Mouse (Mus musculus) olfactory bulb, adult 2 months (tissue): ENCODE data around the gene Mapkapk5. TPM values are rescaled to one million over a fixed set of nuclear protein-coding genes. Genes with fewer than 3 reads are reported as not detected.

Experiments used
- H3K27ac ChIP-seq: fragments of 200-500 bp; 2 replicates; pipeline ENCODE4 v1.5.1; 2012; ENCODE audit warnings: low read depth, low read length; ENCODE audit not compliant: insufficient read depth
- H3K4me1 ChIP-seq: fragments of 200-500 bp; 2 replicates; pipeline ENCODE4 v1.6.1; 2012; ENCODE audit warnings: low read length; ENCODE audit not compliant: control insufficient read depth, insufficient read depth
- H3K4me3 ChIP-seq: fragments of 200-500 bp; 2 replicates; pipeline ENCODE4 v1.5.1; 2012; ENCODE audit warnings: mild to moderate bottlenecking, low read depth, low read length, moderate library complexity; ENCODE audit not compliant: insufficient read depth
- CTCF ChIP-seq: fragments of 200-500 bp; IDR thresholded peaks from 2 replicates; pipeline ENCODE4 v1.5.1; 2012; ENCODE audit warnings: low read depth, mild to moderate bottlenecking, low read length, moderate library complexity; ENCODE audit not compliant: insufficient read depth
- POLR2A ChIP-seq: fragments of 200-500 bp; IDR thresholded peaks from 2 replicates; pipeline ENCODE4 v1.6.1; 2012; ENCODE audit warnings: mild to moderate bottlenecking, low read depth, low read length, moderate library complexity; ENCODE audit not compliant: insufficient read depth
- WGBS: fragments of 180-500 bp; shearing (Covaris S2); methylation state at CpG from one replicate; pipeline ENCODE4 v1.1.7; 2018; 5-methylcytosine and 5-hydroxymethylcytosine counted together
- polyA plus RNA-seq: library from polyadenylated mRNA; stranded (reverse); fragments of >200 nt; gene quantifications from 2 replicates; pipeline ENCODE4 v1.2.4, GENCODE M21; 2012; ENCODE audit warnings: low replicate concordance; ENCODE audit not compliant: missing spikeins, insufficient read depth, insufficient read length

Gene Mapkapk5
- polyA plus RNA-seq: 681 TPM in 1 of 2 replicates, not detected in the other

- H3K4me3 ChIP-seq: peak within 1 kb of the TSS; percentile 83
- peak within 1 kb of the TSS; percentile 78 for H3K27ac ChIP-seq
- peaks cover 16% of the 10 kb centered on the region for H3K4me1 ChIP-seq
- peak; percentile 61; the same call in 1 of the 2 replicates for TF ChIP-seq POLR2A
- TF ChIP-seq CTCF: no peak
- WGBS: 1% methylated on average over 55 of the region's 55 CpGs
Observed at GRCm38 (mm10) chr5:121545793-121546529, at the start of gene Mapkapk5. Mapkapk5 (minus strand) TSS chr5:121545905.

- TF ChIP-seq CTCF (no peak), POLR2A (no peak)
- Histone ChIP-seq H3K27ac (no peak overlapping the region), H3K4me3 (no peak overlapping the region), H3K4me1 (peaks cover 17% of the 10 kb centered on the region)
- 87% methylated on average over 6 of the region's 6 CpGs for WGBS
Observed at GRCm38 (mm10) chr5:121594714-121595313, 49.1 kb upstream of the Mapkapk5 start.

GRCm38 (mm10) chr5:121593451-121594401 lies 48.0 kb upstream of the Mapkapk5 start, which contains the start of gene Aldh2:
Aldh2 (minus strand) TSS chr5:121593824.
- under 1% methylated on average over 47 of the region's 47 CpGs for WGBS
- peaks cover 17% of the 10 kb centered on the region for H3K4me1 ChIP-seq
- peak within 1 kb of the TSS; percentile 70 for H3K4me3 ChIP-seq
- H3K27ac ChIP-seq: peak within 1 kb of the TSS; percentile 62
- TF ChIP-seq CTCF (no peak), POLR2A (peak; percentile 68)

GRCm38 (mm10) chr5:121592816-121593407 lies 47.2 kb upstream of the Mapkapk5 start:
- no peak for TF ChIP-seq CTCF
- TF ChIP-seq POLR2A: no peak
- 5% methylated on average over 33 of the region's 33 CpGs for WGBS
- peaks cover 17% of the 10 kb centered on the region for H3K4me1 ChIP-seq
- peak overlapping the region; percentile 46; the same call in 1 of the 2 replicates for H3K27ac ChIP-seq
- peak overlapping the region; percentile 70 for H3K4me3 ChIP-seq

GRCm38 (mm10) chr5:121592064-121592815 lies 46.5 kb upstream of the Mapkapk5 start:
- Histone ChIP-seq H3K4me3 (peak overlapping the region; percentile 70; the same call in 1 of the 2 replicates), H3K4me1 (peaks cover 17% of the 10 kb centered on the region), H3K27ac (no peak overlapping the region)
- WGBS: 59% methylated on average over 11 of the region's 11 CpGs
- TF ChIP-seq CTCF (no peak), POLR2A (no peak)

DNA sequence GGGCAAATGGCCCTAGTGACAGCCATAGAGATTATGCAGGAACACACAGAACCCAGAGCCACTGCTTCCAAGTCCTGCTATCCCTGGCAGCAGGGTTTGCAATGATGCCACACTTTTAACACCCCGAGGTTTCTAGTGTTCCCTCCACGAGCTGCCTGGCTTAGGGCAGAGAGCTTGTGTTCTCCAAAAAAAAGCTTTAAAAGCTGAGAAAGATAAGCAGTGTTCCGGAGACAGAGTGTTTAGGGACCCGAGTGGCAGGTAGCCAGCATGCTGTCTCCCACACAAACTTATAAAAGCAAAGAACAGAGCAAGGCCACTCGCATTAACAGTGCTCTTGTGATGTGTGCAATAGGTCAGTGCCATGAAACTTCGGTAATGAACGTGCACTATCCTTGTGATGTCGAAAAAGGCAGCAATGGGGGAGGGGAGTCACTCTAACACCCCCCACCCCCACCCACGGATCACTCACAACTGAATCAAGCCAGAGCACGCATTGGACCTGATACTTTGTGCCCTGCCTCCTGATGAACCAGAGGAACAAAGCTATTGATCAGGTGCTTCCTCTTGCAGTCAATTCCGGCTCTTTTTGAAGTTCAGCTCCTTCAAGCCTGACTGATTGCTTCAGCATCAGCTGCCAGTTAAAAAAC lies 45.8 kb upstream of the Mapkapk5 start:
- WGBS: 34% methylated on average over 11 of the region's 11 CpGs
- no peak overlapping the region for H3K27ac ChIP-seq
- H3K4me1 ChIP-seq: peaks cover 18% of the 10 kb centered on the region
- no peak for TF ChIP-seq POLR2A
- TF ChIP-seq CTCF: no peak
- no peak overlapping the region for H3K4me3 ChIP-seq

GRCm38 (mm10) chr5:121589928-121590327 lies 44.2 kb upstream of the Mapkapk5 start:
- WGBS: 90% methylated on average over 6 of the region's 6 CpGs
- no peak for TF ChIP-seq POLR2A
- TF ChIP-seq CTCF: no peak
- peaks cover 24% of the 10 kb centered on the region for H3K4me1 ChIP-seq
- H3K4me3 ChIP-seq: no peak overlapping the region
- no peak overlapping the region for H3K27ac ChIP-seq
